Mouse (Mus musculus) adrenal gland, adult 18-20 months (tissue): ENCODE results near the gene Sap30l. TPM values are rescaled to one million over a fixed set of nuclear protein-coding genes. Genes with fewer than 3 reads are reported as not detected.

Experiments used
- total RNA-seq, 2 experiments: library from RNA; stranded (reverse); gene quantifications; 1 replicate in 1 of 2; 2 replicates in 1 of 2; pipeline ENCODE4 v1.2.3; 2021

The Sap30l gene
- total RNA-seq, 2 experiments from 2014 or later: 48.5 to 62.8 TPM

Other genes with a start within 250 kb of the Sap30l start
- gene Galnt10, start 156.2 kb upstream of the Sap30l start, total RNA-seq: 10 to 100 TPM; 32.0 to 57.3 TPM
- 1 to 10 TPM; 6.7 to 9.4 TPM for gene Hand1, start 31.2 kb downstream of the Sap30l start, total RNA-seq
- 100 to 1,000 TPM in 1 of 2 experiments, 10 to 100 TPM in 1; 85.2 to 122 TPM for gene Larp1, start 207.4 kb downstream of the Sap30l start, total RNA-seq